Mouse (Mus musculus) adrenal gland, adult 18-20 months (tissue): ENCODE measurements around the gene Baz2b. TPM values are rescaled to one million over a fixed set of nuclear protein-coding genes. Genes with fewer than 3 reads are reported as not detected.

Source experiments
- DNase-seq, 2 experiments: peaks; one replicate each; pipeline ENCODE4 v3.0.0; 2021 to 2022; ENCODE audit warnings: low spot score in 2 of 2
- total RNA-seq, 2 experiments: library from RNA; stranded (reverse); gene quantifications; 1 replicate in 1 of 2; 2 replicates in 1 of 2; pipeline ENCODE4 v1.2.3; 2021

The Baz2b gene
- total RNA-seq, 2 experiments from 2014 or later, result 50.9 to 78.3 TPM

DNA sequence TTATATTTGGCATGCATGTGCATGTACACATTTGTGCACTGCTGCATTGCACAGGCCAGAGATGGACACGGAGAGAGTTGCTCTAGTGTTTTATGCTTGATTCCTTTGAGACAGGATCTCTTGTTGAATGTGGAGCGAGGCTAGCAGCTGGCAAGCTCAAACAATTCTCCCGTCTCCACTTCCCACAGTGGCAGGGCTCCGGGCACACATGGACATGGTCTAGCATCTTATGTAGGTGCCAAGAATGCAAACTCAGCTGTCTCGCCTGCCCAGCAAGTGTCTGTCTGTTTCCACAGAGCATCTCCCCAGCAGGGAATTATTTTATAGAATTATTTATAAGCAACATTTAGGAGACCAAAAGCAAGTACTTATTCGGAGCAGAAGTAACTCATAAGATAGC lies 243.2 kb downstream of the Baz2b start:
- no peak for DNase-seq

DNA sequence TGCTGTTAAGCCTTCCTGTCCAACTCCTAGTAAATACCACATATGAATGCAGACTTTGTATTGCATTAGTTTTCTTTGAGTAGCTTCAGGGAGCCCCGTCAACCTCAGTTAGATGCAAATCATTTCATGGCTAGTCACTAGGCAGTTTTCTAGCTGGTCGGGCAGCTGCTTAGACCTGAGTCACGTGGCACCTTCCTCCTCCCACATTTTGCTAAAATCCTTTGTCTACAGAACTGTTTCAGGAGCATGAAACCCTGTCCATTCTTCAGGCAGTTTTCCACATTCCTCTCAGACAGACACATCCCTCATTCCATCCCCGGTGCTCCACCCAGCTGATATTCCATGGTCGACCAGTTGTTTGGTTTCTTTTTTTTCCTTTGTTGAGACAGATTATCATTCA lies 246.6 kb downstream of the Baz2b start:
- no peak for DNase-seq

GRCm38 (mm10) chr2:59962579-59962978 lies 247.1 kb downstream of the Baz2b start:
- DNase-seq, result no peak

DNA sequence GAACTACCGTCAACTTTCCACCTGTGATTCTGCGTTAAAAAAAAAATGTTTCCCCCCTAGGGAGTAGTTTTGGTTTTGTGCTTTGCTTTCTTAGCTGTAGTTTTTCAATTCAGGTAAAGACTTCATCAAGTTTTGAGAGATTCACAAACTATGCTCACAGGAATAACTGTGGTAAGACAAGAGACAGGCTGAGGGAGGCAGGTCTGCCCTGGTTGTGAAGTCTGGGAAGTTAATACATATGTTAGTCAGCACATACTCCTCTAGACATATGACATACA lies 249.2 kb downstream of the Baz2b start:
- no peak for DNase-seq

GRCm38 (mm10) chr2:59959668-59960494 lies 249.8 kb downstream of the Baz2b start:
- no peak for DNase-seq

GRCm38 (mm10) chr2:59958543-59958942 lies 251.1 kb downstream of the Baz2b start:
- DNase-seq, result no peak

GRCm38 (mm10) chr2:59955916-59956315 lies 253.7 kb downstream of the Baz2b start:
- no peak for DNase-seq

- no peak for DNase-seq
Observed at GRCm38 (mm10) chr2:59954791-59955190, 254.8 kb downstream of the Baz2b start.

- DNase-seq, result no peak
Observed at GRCm38 (mm10) chr2:59952286-59953014, 257.2 kb downstream of the Baz2b start.

DNA sequence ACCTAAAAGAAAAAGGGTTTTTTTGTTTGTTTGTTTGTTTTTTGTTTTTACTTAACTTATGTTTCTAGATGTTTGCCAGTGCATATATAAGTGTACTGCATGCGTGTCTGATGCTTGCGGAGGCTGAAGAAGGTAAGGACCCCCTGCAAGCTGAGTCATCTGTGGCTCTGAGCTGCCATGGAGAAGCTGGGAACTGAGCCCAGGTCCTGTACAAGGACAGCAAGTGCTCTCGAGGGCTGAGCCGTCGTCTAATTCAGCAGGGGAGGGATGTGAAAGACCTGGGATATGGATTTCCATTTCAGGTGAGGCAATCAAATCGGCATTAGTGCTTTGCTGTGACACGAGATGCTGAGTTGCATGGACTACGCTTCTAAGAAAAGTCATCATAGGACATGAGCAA lies 257.9 kb downstream of the Baz2b start:
- DNase-seq, result no peak

GRCm38 (mm10) chr2:59951127-59951526 lies 258.5 kb downstream of the Baz2b start:
- DNase-seq, result no peak

- DNase-seq, result no peak
Observed at GRCm38 (mm10) chr2:59936296-59936695, 273.3 kb downstream of the Baz2b start.

DNA sequence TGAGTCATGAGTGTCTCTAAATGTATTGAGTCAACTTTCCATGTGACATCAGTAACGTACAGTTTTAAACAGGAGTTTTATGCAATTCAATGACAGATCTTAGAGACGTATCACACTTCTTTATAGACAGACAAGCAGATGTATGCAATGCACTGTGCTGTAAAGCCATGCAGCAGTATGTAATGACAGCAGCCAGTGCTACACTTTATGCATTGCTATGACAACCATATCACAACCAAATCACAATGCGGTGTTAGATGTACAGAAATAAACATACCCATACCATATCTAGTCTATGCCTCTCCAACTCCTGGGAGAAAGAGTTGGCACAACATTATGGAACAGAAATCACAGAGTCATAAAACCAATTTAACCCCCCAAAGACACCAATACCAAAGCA lies 276.5 kb downstream of the Baz2b start:
- DNase-seq, result no peak

- DNase-seq, result no peak
Observed at GRCm38 (mm10) chr2:59932244-59932643, 277.4 kb downstream of the Baz2b start.

DNA sequence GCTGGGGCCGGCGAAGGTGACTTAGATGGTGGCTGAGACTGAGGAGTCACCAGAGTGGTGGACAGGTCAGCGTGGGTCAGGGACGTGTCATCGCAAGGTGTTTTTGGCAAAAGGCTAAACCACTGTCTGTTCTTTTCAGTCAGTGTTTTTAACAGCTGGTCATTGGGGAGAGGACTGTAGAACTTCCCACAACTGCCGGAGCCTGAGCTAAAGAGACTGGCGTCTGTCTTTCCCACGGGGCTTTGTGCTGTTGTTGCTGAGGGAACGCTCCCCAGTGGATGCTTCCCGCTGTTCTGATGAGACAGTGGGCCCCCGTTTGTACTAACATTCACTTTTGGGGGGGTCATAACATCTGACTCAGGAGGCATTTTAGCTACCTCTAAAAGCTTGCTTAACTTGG lies 296.0 kb downstream of the Baz2b start:
- no peak for DNase-seq

GRCm38 (mm10) chr2:59908048-59908447 lies 301.6 kb downstream of the Baz2b start:
- no peak for DNase-seq

GRCm38 (mm10) chr2:59904007-59904406 lies 305.6 kb downstream of the Baz2b start:
- no peak for DNase-seq

DNA sequence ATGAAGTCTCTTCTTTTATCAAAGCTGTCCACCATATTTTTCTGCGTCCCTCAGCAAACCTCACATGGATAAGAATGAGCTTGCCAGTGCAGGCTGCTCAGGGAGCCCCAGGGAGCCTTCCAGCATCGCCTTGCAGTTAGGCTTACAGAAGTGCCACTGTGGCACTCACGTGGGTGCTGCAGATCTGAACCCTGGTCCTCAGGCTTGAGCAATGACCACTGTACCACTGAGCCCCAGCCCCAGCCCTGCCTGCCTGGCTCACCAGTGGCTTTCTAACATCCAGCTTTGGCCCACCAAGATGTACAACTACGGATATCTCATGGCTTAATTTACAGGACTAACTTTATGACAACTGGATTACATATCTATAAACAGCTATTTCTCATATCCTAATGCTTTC lies 311.0 kb downstream of the Baz2b start:
- no peak for DNase-seq

DNA sequence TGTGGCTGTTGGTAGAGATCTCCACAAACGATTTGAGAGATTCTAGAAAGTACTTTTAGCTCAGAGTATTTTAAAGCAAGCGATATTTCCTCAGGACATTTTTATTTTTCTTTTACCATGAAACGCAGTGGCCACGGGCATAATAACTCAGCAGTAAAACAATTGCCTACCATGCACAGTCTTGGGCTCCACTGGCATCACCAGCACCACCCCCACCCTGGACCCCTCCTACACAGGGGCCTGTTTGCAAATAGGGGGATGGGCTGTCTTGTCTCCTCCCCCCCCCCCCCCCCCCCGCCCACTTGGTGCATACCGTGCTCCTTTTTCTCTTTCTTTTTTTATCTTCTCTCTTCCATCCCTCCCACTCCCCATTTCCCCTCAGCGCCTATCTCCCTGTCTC lies 311.5 kb downstream of the Baz2b start:
- DNase-seq, result no peak

DNA sequence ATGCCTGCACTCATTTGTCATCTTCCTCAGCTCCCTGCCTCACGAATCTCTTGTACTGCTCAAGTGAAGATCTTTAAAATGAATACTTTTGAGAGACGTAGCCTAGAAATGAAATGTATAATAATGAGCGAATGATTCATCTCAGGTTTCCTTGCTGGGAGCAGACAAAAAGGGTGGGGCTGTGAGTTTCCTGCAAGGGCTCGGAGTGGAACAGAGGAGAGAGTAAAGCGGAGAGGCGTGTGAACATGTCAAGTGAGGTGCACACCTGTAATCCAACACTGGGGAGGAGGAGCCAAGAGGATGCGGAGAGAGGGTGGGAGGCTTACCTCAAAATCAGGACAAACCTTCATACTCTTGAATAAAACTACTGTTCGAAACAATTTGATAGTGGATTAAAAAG lies 312.8 kb downstream of the Baz2b start:
- no peak for DNase-seq

DNA sequence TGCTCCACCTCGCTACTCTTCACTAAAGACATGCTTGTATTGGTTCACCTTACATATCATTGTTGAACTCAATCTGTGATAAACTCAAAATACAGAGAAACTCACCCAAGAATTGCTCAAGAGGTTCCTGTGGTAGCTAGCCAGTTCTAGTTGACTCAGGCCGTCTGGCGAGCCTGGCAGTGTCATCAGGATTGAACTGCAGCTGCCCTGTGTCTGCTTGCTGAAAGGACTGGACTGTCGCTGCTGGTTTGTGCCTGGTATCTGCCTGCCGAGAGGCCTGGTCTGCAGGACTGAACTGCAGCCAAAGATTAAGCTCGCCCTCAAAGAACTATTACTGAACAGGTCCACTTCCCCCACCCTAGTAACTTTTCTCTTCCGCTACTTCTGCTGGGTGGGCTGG lies 313.2 kb downstream of the Baz2b start:
- peak in 1 of 2 experiments; percentile 33 for DNase-seq

GRCm38 (mm10) chr2:59889699-59890098 lies 319.9 kb downstream of the Baz2b start:
- no peak for DNase-seq
